Mouse (Mus musculus): Measurements from ENCODE around the gene C1ql2.

GRCm38 (mm10) chr1:120291709-120292108, 48.7 kb upstream of the C1ql2 start:
- TF ChIP-seq CTCF (IDR thresholded peaks at IDR 0.05; ENCODE audit: low read depth, low read length) (no peak), POLR2A (IDR thresholded peaks at IDR 0.05; ENCODE audit: extremely low read depth, insufficient read depth, low read length) (no peak)
